Mouse (Mus musculus): ENCODE results near the gene Ccn6. TPM values are rescaled to one million over a fixed set of nuclear protein-coding genes. Genes with fewer than 3 reads are reported as not detected.

Gene Ccn6
- total RNA-seq, 2 experiments from 2014 or later: 0.23 to 0.60 TPM

- no peak for DNase-seq (ENCODE audit: low spot score in 2 of 2)
Observed at GRCm38 (mm10) chr10:39162666-39163484, 719 bp downstream of the Ccn6 start.

DNA sequence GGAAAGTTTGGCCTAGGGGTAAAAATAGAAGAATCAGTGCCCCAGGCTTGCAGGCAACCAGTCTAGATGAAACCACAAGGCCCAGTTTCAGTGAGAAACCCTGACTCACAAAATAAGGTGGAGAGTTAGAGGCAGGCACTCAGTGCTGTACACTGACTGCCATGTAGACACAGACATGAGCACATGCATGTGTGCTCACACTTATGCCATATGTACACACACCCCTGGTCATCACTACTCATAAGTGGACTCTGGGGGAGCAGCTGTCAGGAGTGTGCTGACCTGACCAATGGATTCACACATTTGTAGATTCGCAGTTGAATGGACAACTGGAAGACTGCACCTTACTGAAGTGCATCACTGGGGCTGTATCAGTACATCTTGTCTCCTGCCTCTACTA is 2.2 kb downstream of the Ccn6 start:
- DNase-seq (ENCODE audit: low spot score in 2 of 2): no peak

DNA sequence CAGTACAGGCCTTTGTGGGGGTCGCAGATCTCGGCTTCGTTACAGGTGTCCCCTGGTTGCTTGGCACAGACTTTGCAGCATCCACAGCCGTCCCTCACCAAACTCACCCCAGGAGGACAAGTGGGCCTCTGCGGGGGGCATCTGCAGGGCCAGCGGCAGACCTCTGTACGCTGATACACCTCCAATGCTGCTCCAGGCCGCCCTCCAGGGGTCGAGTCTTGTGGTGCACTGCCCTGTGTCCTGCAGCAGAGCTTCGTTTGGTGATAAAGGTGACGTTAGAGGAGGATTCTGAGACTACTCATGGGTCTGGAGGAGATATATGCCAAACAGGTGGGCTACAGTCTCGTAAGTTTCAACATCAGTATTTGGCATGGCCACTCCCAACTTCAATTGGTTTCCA is 5.3 kb downstream of the Ccn6 start:
- DNase-seq (ENCODE audit: low spot score in 2 of 2): no peak

GRCm38 (mm10) chr10:39157321-39157720 is 6.3 kb downstream of the Ccn6 start:
- DNase-seq (ENCODE audit: low spot score in 2 of 2): no peak

- DNase-seq (ENCODE audit: low spot score in 2 of 2): no peak
Observed at GRCm38 (mm10) chr10:39156719-39157118, 6.9 kb downstream of the Ccn6 start.

GRCm38 (mm10) chr10:39142216-39142615 is 21.4 kb downstream of the Ccn6 start:
- DNase-seq (ENCODE audit: low spot score in 2 of 2): no peak

GRCm38 (mm10) chr10:39141401-39141800 is 22.2 kb downstream of the Ccn6 start:
- no peak for DNase-seq (ENCODE audit: low spot score in 2 of 2)

DNA sequence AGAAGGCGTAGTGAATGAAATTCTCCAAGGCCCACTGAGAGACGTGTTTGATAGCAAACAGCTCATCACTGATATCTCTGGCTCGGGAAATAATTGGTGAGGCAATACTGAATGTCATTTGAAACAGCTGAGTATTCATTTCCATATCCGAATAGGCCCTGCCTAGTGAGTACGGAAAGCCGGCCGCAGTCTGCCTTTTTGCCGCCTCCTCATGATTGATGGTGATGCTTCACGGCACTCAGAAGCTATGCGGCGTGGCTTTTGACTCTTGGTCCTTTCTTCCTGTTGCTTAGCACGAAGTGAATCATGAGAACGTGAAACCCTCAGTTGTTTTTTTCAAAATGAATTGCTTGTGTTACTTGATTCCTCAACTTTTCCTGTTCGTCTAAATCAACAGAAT is 22.8 kb downstream of the Ccn6 start:
- DNase-seq (ENCODE audit: low spot score in 2 of 2): no peak

GRCm38 (mm10) chr10:39138761-39139160 is 24.8 kb downstream of the Ccn6 start:
- DNase-seq (ENCODE audit: low spot score in 2 of 2): no peak

DNA sequence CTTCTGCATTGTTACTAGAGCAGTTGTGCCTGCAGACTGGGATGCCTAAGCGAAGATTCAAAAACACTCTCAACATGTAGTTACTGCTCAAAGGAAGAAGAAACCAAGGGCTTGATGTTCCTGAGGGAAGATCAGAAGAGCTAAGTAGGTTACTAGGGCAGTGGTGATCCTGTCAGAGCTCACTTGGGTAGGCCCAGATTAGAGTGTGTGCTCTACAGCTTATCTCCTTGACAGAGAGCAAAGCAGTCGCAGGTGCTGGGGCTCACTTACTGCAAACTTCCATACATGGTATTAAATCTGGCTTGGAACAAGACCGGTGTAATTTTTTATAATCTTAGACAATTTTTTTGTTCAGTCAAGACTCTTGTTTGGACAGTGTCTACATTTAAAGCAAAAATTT is 25.8 kb downstream of the Ccn6 start:
- no peak for DNase-seq (ENCODE audit: low spot score in 2 of 2)

DNA sequence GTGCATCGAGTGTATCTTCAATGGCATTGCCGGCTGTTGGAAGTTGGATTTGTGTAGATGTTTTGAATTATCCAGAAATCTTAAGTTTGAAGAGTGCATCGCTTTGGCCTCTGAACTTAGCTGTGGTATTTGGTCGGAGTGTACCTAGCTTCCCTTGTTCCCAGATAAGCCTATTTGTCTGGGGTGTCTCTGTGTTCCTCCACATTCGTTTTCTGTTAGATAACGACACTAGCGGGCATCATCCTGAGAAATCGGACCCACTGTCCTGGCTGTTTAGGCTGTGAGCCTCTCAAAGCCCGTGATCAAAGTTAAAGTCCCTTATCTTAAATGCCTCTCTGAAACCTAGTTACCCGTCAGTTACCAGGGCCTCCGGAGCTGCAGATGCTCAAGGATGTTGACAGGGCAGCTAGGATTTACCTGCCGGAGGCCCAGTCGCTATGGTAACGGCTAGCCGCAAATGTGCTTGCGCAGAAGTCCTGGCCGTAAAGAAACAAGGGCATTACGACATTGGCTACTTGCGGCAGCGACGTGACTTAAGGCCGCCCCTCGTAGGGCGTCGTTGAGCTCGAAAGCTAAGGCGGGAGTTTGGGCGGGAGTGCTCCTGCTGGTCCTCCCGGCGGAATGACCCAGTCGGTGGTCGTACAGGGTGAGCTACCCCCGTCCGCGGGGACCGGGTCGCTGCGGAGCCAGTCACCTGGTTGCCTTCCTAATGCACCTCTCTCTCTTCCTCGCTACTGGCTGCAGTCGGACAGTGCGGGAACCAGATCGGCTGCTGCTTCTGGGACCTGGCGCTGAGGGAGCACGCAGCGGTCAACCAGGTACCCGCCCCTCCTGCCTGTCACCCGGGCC is 29.9 kb downstream of the Ccn6 start, which contains the start of the genes Fam229b and Tube1:
Fam229b (minus strand) TSS at position 453 of the 849 bp plus-strand sequence.
Tube1 (plus strand) TSS at position 515 of the 849 bp plus-strand sequence.
- peak; percentile 90 to 93 for DNase-seq (ENCODE audit: low spot score in 2 of 2)

GRCm38 (mm10) chr10:39121412-39121811 is 42.2 kb downstream of the Ccn6 start:
- DNase-seq (ENCODE audit: low spot score in 2 of 2): no peak

DNA sequence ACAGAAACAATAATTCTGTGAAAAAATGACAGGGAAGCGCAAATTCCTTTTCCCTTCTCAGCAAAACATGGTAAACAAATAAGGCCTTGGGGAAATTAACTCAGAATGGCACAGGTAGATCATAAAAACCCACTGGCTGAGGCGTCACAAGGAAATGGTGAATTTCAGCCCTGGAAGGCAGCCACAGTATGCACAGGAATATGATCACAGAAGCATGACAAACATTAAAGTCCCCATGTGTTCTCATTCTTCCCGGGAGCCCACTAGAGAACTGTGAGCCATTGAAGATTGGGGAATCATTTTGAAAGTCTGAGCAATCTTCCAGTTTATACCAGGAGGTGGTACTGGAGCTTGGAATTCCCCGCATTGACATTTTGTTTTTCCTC is 54.1 kb downstream of the Ccn6 start:
- no peak for DNase-seq (ENCODE audit: low spot score in 2 of 2)

DNA sequence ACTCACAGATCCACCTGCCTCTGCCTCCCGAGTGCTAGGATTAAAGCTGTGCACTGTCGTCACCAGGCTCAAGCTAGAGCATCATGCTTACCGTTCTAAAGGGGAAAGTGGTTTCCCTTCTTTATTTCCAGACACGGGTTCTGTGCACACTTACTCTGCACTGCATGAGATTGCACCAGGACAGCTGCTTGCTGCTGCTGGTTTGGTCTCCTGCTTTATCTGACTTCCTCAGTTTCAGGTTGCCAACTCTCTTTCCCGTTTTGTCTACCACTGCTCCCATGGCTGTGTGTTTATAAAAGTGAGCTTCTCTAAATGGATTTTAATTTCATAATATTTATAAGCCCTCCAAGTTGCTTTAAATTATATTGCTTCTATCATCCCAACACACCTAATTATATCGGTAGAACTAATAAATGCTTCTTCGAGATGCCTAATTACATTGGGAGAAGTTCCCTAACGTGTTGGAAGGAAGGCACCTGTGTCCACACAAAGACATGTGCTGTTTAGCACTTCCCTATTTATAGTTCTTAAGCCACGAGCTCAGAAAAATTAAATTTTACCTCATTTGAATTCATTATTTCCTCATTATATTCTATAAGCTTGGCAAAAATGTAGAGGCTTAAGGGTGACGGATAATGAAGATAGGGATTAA is 54.6 kb downstream of the Ccn6 start:
- DNase-seq (ENCODE audit: low spot score in 2 of 2): no peak

- no peak for DNase-seq (ENCODE audit: low spot score in 2 of 2)
Observed at GRCm38 (mm10) chr10:39106935-39107334, 56.7 kb downstream of the Ccn6 start.

GRCm38 (mm10) chr10:39106413-39106812 is 57.2 kb downstream of the Ccn6 start:
- DNase-seq (ENCODE audit: low spot score in 2 of 2): no peak

GRCm38 (mm10) chr10:39104803-39105449 is 58.7 kb downstream of the Ccn6 start:
- DNase-seq (ENCODE audit: low spot score in 2 of 2): no peak
